Mouse (Mus musculus): Measurements from ENCODE around the gene Ncf4. TPM values are rescaled to one million over a fixed set of nuclear protein-coding genes. Genes with fewer than 3 reads are reported as not detected.
"Not testable (repeated sequence)": the region's sequence is repeated elsewhere in the genome, so short reads cannot be mapped to it uniquely, and the experiment has no call there.

Ncf4 gene
- total RNA-seq, 2 experiments from 2014 or later, result 2.9 to 4.8 TPM

GRCm38 (mm10) chr15:78247659-78248058 is 3.1 kb downstream of the Ncf4 start:
- ATAC-seq (replicated peaks; ENCODE audit: low FRiP score, low TSS enrichment, poor library complexity, severe bottlenecking), result no peak

GRCm38 (mm10) chr15:78248410-78248809 is 3.8 kb downstream of the Ncf4 start:
- ATAC-seq (replicated peaks; ENCODE audit: low FRiP score, low TSS enrichment, poor library complexity, severe bottlenecking), result no peak

- ATAC-seq (replicated peaks; ENCODE audit: low FRiP score, low TSS enrichment, poor library complexity, severe bottlenecking), result no peak
These were observed 10.2 kb downstream of the Ncf4 start for GRCm38 (mm10) chr15:78254751-78255150.

GRCm38 (mm10) chr15:78256602-78257259 is 12.1 kb downstream of the Ncf4 start:
- not testable (repeated sequence) for ATAC-seq (replicated peaks; ENCODE audit: low FRiP score, low TSS enrichment, poor library complexity, severe bottlenecking)

- peak; percentile 64 for ATAC-seq (replicated peaks; ENCODE audit: low FRiP score, low TSS enrichment, poor library complexity, severe bottlenecking)
These were observed 12.9 kb downstream of the Ncf4 start for GRCm38 (mm10) chr15:78257326-78258050.

- ATAC-seq (replicated peaks; ENCODE audit: low FRiP score, low TSS enrichment, poor library complexity, severe bottlenecking), result no peak
These were observed 13.8 kb downstream of the Ncf4 start for GRCm38 (mm10) chr15:78258246-78258865.

GRCm38 (mm10) chr15:78260668-78261333 is 16.2 kb downstream of the Ncf4 start:
- ATAC-seq (replicated peaks; ENCODE audit: low FRiP score, low TSS enrichment, poor library complexity, severe bottlenecking), result peak; percentile 51

- no peak for ATAC-seq (replicated peaks; ENCODE audit: low FRiP score, low TSS enrichment, poor library complexity, severe bottlenecking)
These were observed 18.7 kb downstream of the Ncf4 start for GRCm38 (mm10) chr15:78263286-78263685.

GRCm38 (mm10) chr15:78267441-78267840 is 22.8 kb downstream of the Ncf4 start:
- no peak for ATAC-seq (replicated peaks; ENCODE audit: low FRiP score, low TSS enrichment, poor library complexity, severe bottlenecking)

- peak; percentile 79 for ATAC-seq (replicated peaks; ENCODE audit: low FRiP score, low TSS enrichment, poor library complexity, severe bottlenecking)
These were observed 23.3 kb downstream of the Ncf4 start for GRCm38 (mm10) chr15:78267865-78268264.

- ATAC-seq (replicated peaks; ENCODE audit: low FRiP score, low TSS enrichment, poor library complexity, severe bottlenecking), result no peak
These were observed 26.6 kb downstream of the Ncf4 start for GRCm38 (mm10) chr15:78271208-78271607.

- ATAC-seq (replicated peaks; ENCODE audit: low FRiP score, low TSS enrichment, poor library complexity, severe bottlenecking), result no peak
These were observed 33.7 kb downstream of the Ncf4 start for GRCm38 (mm10) chr15:78278308-78278707.

GRCm38 (mm10) chr15:78287941-78288340 is 43.3 kb downstream of the Ncf4 start:
- ATAC-seq (replicated peaks; ENCODE audit: low FRiP score, low TSS enrichment, poor library complexity, severe bottlenecking), result no peak

GRCm38 (mm10) chr15:78289775-78290174 is 45.2 kb downstream of the Ncf4 start:
- not testable (repeated sequence) for ATAC-seq (replicated peaks; ENCODE audit: low FRiP score, low TSS enrichment, poor library complexity, severe bottlenecking)

GRCm38 (mm10) chr15:78293228-78293627 is 48.6 kb downstream of the Ncf4 start:
- ATAC-seq (replicated peaks; ENCODE audit: low FRiP score, low TSS enrichment, poor library complexity, severe bottlenecking), result not testable (repeated sequence)

GRCm38 (mm10) chr15:78293716-78294115 is 49.1 kb downstream of the Ncf4 start:
- ATAC-seq (replicated peaks; ENCODE audit: low FRiP score, low TSS enrichment, poor library complexity, severe bottlenecking), result no peak

- ATAC-seq (replicated peaks; ENCODE audit: low FRiP score, low TSS enrichment, poor library complexity, severe bottlenecking), result no peak
These were observed 54.0 kb downstream of the Ncf4 start for GRCm38 (mm10) chr15:78298558-78298957.

- no peak for ATAC-seq (replicated peaks; ENCODE audit: low FRiP score, low TSS enrichment, poor library complexity, severe bottlenecking)
These were observed 55.0 kb downstream of the Ncf4 start for GRCm38 (mm10) chr15:78299641-78300040.

- no peak for ATAC-seq (replicated peaks; ENCODE audit: low FRiP score, low TSS enrichment, poor library complexity, severe bottlenecking)
These were observed 56.2 kb downstream of the Ncf4 start for GRCm38 (mm10) chr15:78300773-78301172.

GRCm38 (mm10) chr15:78302718-78303117 is 58.1 kb downstream of the Ncf4 start:
- ATAC-seq (replicated peaks; ENCODE audit: low FRiP score, low TSS enrichment, poor library complexity, severe bottlenecking), result no peak

All from megakaryocyte-erythroid progenitor cell, adult 5-6 weeks (primary cell).